Mouse (Mus musculus) spleen, postnatal 10 days (tissue): ENCODE results near the gene Wipi1.

Experiments used
- DNase-seq, 2 experiments: peaks; one replicate each; pipeline ENCODE4 v3.0.0; 2021 to 2022; ENCODE audit warnings: low spot score in 2 of 2

The Wipi1 gene

GRCm38 (mm10) chr11:109578536-109578935 is 33.2 kb downstream of the Wipi1 start:
- no peak for DNase-seq

DNA sequence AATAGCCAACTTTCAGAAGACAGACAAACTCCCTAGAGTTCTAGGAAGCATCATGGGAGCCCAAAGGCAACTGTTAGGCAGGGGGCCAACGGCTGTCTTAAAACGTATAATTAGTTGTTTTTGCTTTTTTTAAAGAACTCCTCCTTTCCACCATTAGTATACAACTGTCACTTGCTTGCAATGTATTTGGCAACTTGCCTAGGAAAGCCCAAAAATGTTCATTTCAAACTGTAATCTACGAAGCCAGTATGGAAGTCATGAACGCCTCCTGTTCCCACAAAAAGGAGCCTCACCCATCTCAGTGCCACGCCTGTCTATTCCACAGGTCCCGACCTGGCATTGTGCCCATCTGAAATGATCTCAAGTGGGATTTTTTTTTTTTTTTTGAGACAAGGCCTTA is 35.9 kb downstream of the Wipi1 start:
- DNase-seq, result no peak

GRCm38 (mm10) chr11:109574604-109575003 is 37.2 kb downstream of the Wipi1 start:
- DNase-seq, result no peak

DNA sequence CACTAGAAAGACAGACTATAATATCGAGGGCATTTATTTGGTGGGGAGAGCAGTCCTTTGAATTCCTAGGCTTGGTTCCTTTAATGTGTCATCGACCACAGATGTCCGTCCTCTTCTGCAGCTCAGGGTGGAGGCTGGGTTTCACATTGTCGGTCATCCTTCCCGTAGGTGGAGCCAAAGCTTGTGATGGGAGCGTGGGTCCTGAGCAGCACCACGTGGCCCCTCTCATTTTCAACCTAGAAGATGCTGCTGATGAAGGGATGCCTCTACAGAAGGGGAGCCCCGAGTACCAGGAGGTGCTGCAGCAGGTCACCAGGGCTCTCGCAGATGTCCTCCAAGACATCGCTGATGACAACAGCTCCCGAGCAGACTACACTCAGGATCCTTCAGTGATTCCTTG is 39.7 kb downstream of the Wipi1 start:
- no peak for DNase-seq

DNA sequence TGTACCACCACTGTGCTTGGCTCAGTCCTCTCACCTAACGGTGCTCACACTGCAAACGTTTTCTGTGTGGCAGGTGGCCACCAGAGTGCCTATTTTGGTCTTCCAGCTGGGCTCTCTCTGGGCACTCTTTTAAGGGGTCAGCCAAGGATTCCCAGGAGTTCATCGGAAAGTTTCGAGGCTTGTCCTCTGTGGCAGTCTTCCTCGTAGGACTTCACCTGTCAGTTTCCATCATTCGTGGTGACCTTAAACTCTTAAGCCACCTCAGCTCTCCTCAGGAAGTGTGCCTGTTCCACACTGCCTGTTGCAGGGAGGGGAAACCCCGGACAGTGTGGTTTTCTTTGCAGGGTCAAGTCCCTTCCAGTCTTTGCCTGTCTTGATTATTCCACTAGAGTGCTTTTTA is 42.0 kb downstream of the Wipi1 start:
- no peak for DNase-seq

GRCm38 (mm10) chr11:109569007-109569618 is 42.7 kb downstream of the Wipi1 start:
- no peak for DNase-seq

DNA sequence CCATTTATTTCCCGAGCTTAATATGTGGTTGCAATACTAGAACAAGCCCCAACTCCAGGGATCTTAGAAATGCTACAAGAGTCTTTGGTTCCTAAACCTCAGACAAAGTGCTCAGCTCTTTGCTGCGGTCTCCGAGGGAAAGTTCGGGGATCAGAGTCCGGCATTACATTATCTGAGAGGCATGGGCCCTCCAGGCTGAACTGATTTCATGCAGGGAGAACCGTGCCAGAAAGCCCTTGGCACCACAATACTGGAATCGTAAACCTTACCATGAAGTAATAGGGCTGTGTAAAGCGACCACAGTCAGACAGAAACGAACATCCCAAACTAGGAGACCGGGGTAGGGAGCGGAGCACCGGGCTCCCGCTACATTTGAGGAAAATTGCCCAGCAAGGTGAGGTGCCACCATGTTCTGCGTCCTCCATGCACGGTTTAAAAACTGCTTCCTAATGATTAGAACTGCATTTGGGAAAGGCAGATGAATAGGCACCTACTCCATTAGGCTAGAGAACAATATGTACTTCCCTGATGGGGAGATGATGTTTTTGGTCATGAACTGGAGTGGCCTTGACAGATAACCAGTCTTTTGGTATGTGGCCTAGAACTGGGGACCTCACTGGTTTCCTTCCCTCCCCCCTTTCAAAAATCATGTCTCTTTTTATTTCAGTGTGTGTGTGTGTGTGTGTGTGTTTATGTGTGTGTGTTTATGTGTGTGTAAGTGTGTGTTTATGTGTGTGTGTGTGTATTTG is 47.1 kb downstream of the Wipi1 start:
- DNase-seq, result no peak

DNA sequence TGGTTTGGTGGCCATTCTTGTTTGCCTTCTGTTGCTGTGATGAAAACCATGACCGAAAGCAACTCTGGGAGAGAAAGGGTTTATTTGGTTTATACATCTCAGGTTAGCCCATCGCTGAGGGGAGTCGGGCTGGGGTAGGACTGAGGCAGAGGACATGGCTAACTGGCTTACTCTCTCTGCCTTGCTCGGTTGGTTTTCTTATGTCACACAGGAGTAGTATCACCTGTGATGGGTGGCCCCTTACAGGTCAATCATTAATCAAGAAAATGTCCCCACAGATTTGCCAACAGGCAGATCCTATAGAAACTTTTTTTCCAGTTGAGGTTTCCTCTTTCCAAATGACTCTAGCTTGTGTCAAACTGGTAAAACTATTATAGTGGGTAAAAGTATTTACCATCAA is 48.1 kb downstream of the Wipi1 start:
- DNase-seq, result no peak

DNA sequence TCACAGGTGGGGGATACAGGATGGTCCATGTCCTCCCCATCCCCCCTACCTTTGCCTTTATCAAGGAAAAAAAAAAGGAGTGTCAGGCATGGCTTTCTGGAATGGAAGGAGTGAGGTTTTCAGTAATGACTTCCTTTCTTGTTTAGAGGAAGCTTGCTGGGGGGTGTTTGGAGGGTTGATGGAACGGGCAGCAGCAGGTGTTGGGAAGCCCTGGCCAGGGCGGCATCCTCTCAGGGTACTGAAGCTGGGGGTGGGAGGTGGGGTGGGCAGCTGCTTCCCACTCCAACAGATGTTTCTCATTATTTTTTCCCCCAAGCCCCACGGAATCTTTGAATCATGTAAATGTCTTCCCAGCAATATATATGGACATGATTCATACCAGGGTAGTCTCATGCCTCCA is 50.3 kb downstream of the Wipi1 start:
- DNase-seq, result no peak

GRCm38 (mm10) chr11:109560793-109561257 is 50.9 kb downstream of the Wipi1 start:
- peak in 1 of 2 experiments; percentile 78 for DNase-seq

GRCm38 (mm10) chr11:109559241-109559640 is 52.5 kb downstream of the Wipi1 start:
- no peak for DNase-seq

DNA sequence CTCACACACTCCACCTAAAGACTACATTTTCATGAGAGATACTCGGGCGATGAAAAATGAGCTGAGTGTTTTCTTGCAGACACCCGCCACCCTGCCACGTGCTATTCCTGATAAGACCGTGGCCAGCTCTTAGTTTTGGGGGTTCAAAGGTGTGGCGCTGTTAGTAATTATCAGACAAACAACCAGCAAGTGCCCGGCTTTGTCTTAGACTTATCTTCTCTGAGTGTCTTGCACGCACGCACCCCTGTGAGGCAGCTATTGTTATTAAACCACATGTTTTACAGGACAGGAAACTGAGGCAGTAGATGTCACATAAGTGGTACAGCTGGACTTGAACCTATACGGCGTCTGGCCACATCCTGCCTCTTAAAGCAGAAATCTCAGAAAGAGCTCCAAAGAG is 54.3 kb downstream of the Wipi1 start:
- peak; percentile 50 to 76 for DNase-seq

DNA sequence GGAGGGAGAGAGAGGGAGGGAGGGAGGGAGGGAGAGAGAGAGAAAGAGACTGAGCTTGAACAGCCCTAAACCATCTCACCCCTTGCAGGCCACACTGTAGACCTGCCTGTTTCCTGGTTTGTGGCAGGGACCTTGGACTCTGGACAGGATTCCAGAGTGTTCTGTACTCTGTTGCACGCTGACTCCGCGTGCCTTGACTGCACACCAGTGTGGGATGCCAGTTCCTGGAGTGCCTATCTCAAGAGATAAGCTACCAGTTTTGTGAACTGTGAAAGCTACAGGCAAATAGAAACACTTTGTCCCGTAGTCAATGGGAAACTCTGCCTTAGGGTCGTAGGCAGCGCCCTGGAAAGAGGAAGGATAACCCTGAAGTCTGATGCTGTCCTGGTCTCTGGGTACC is 55.6 kb downstream of the Wipi1 start:
- peak in 1 of 2 experiments; percentile 52 for DNase-seq

DNA sequence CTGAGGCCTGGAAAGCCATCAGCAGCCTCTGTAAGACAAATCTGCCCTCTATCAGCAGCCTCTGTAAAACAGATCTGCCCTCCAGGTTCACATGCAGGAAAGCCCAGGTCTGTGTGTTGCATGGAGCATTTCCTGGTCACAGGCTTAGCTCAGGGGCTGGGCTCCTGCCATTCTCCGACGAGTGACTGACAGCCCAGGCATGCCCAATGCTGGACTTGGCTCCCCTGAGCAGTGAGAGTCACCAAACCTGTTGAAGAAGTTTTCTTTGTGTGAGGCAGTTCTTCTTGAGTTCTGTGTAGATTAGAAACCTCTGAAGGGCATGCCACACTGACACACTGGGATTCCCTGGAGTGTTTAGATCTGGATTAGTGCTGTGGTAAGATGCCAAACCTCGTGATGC is 57.3 kb downstream of the Wipi1 start:
- DNase-seq, result no peak

GRCm38 (mm10) chr11:109553921-109554320 is 57.8 kb downstream of the Wipi1 start:
- DNase-seq, result no peak

DNA sequence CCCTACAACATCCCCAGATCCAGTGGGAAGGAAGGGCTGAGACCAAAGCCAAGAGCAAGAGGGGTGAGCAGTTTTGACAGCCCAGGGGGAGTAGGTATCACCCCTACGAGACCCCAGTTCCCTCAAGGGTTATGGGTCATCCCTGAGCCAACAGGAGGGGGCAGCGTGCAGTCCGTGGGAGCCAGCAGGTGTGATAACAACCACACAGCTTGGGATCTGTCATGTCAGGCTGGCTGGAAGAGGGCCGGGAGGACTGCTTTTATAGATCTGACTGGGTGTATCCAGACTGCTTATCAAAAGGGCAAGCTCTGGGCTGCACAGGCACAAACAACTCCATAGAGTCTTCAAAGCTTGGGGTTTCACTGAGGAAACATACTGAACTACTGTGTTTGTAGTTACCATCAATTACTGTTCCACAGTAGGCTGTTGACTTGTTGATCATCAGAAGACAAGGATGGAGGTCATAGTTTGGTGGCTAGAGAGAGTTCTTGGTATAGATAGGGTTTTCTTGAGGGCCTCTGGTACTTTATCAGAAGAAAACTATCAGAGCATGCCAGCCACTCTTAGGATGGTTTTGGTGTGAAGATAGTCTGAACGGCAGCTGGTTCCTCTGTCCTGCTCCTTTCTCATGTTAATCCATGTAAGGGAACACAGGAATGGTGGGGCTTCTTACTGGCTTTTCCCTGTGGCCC is 62.0 kb downstream of the Wipi1 start:
- DNase-seq, result peak; percentile 73 to 80

GRCm38 (mm10) chr11:109547652-109548051 is 64.1 kb downstream of the Wipi1 start:
- DNase-seq, result no peak

DNA sequence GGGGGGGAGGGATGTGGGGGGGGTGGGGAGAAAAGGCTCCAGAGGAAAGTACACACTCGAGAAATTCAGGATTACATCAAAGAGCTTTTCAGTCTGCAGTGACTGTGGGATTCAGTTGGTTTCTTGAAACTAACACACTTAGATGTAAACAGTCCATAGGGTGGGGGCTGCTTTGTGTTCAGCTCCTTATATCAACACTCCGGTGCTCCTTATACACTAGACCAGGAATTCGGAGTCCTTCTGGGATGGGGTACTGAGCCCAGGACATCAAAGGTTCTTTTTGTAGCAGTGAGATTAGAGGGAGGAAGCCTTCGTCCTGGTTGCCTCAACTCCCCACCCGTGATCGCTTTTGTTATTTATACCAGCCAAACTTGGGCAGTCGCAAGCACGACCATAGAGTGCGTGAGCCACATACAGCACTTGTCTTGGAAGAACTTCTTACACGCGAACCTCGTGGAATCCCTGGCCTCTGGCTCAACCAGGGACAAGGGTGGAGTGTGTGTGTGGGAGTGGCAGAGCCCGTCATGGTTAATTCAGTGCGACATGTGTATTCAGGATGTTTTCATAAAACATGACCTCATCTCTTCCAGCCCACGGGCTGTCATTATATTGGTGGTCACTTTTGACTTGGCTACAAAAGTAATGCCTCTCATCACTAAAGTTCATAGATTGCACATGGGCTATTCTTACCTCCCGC is 65.3 kb downstream of the Wipi1 start:
- DNase-seq, result peak in 1 of 2 experiments; percentile 33

- DNase-seq, result peak; percentile 35 to 57
Measured at GRCm38 (mm10) chr11:109545700-109546143, 66.0 kb downstream of the Wipi1 start.

DNA sequence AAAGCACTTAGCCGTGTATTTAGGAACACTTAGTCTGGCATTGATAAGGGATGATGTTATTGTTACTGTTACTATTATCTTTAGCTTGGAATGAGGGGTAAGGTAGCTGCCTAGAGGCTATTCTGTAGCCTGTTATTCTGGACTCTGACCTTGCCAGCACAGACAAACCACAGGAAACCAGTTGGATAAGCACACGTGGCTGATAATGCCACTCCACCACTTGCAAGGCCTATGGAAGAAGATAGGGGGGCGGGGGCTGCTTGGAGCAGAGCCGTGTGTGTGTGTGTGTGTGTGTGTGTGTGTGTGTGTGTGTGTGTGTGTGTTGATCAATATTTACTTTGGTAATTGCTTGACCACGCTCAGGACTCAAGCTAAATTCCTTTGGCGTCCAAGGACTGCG is 66.5 kb downstream of the Wipi1 start:
- DNase-seq, result peak in 1 of 2 experiments; percentile 23

GRCm38 (mm10) chr11:109544432-109544831 is 67.3 kb downstream of the Wipi1 start:
- DNase-seq, result no peak

DNA sequence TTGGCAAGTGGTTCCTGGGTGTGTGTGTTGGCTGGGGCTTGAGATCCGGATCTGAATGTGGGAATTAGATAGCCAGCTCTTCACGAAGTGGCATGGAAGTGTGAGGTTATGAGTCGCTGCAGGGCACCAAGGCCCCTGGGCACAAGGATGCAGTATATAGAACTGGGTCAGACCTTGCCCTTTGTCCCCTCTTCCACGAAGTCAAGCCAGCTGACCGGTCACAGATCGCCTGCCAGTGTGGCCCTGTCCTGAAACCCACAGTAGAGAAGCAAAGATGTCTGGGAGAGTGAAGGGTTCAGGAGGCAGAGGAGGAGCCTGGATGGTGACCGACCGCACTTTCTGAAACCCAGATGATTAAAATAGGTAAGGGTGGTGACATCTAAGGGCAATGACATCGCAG is 68.3 kb downstream of the Wipi1 start:
- DNase-seq, result no peak
